Mouse (Mus musculus) liver, adult 2 months (tissue): ENCODE results near the gene Fam107b. TPM values are rescaled to one million over a fixed set of nuclear protein-coding genes. Genes with fewer than 3 reads are reported as not detected.

Experiments
- DNase-seq: peaks from one replicate; pipeline ENCODE4 v3.0.0-alpha.2; 2011; ENCODE audit warnings: low read depth, low spot score; ENCODE audit errors: extremely low read depth
- H3K27ac ChIP-seq: fragments of 200-500 bp; replicated peaks from 2 replicates; pipeline ENCODE4 v1.5.1; 2012; ENCODE audit warnings: low read depth, mild to moderate bottlenecking, control low read depth, inconsistent platforms, low read length; ENCODE audit not compliant: insufficient read depth
- H3K27me3 ChIP-seq: fragments of 200-500 bp; 2 replicates; pipeline ENCODE4 v1.6.1; 2012; ENCODE audit warnings: mild to moderate bottlenecking, moderate library complexity, low read length, inconsistent platforms; ENCODE audit not compliant: control insufficient read depth, insufficient read depth
- H3K36me3 ChIP-seq: fragments of 200-500 bp; 2 replicates; pipeline ENCODE4 v1.6.1; 2012; ENCODE audit warnings: low read length, inconsistent platforms; ENCODE audit not compliant: control insufficient read depth, insufficient read depth
- H3K4me1 ChIP-seq: fragments of 200-500 bp; 2 replicates; pipeline ENCODE4 v1.6.1; 2011; ENCODE audit warnings: low read length; ENCODE audit not compliant: control insufficient read depth, insufficient read depth
- H3K4me3 ChIP-seq: fragments of 200-500 bp; 2 replicates; pipeline ENCODE4 v1.5.1; 2011; ENCODE audit warnings: low read depth, mild to moderate bottlenecking, control low read depth, low read length, moderate library complexity; ENCODE audit not compliant: insufficient read depth
- H3K79me2 ChIP-seq: fragments of 200-500 bp; 2 replicates; pipeline ENCODE4 v1.6.1; 2012; ENCODE audit warnings: inconsistent platforms, mild to moderate bottlenecking, low read length, moderate library complexity; ENCODE audit not compliant: control insufficient read depth, insufficient read depth
- H3K9ac ChIP-seq: fragments of 200-500 bp; 2 replicates; pipeline ENCODE4 v1.6.1; 2012; ENCODE audit warnings: low read depth, mild to moderate bottlenecking, control low read depth, inconsistent platforms, low read length
- CTCF ChIP-seq: fragments of 200-500 bp; IDR thresholded peaks from 2 replicates; pipeline ENCODE4 v1.5.1; 2011; ENCODE audit warnings: low read depth, low read length, control low read depth
- POLR2A ChIP-seq: fragments of 200-500 bp; IDR thresholded peaks from 2 replicates; pipeline ENCODE4 v1.6.1; 2011; ENCODE audit warnings: low read length, control low read depth; ENCODE audit not compliant: insufficient read depth; ENCODE audit errors: extremely low read depth
- whole genome bisulfite sequencing: fragments of 180-500 bp; shearing (Covaris S2); methylation state at CpG from one replicate; pipeline ENCODE4 v1.1.7; 2018; 5-methylcytosine and 5-hydroxymethylcytosine counted together
- polyA plus RNA-seq: library from polyadenylated mRNA; depleted of rRNA; stranded (reverse); fragments of >200 nt; gene quantifications from 2 replicates; pipeline ENCODE4 v1.2.3, GENCODE M21; 2012; rRNA removed
- total RNA-seq: library from RNA; depleted of rRNA; stranded (reverse); fragments of >200 nt; gene quantifications from 2 replicates; pipeline ENCODE4 v1.2.3, GENCODE M21; 2014; rRNA removed

Gene Fam107b
- total and polyA plus RNA-seq, 2 experiments = 13.7 to 68.6 TPM

DNA sequence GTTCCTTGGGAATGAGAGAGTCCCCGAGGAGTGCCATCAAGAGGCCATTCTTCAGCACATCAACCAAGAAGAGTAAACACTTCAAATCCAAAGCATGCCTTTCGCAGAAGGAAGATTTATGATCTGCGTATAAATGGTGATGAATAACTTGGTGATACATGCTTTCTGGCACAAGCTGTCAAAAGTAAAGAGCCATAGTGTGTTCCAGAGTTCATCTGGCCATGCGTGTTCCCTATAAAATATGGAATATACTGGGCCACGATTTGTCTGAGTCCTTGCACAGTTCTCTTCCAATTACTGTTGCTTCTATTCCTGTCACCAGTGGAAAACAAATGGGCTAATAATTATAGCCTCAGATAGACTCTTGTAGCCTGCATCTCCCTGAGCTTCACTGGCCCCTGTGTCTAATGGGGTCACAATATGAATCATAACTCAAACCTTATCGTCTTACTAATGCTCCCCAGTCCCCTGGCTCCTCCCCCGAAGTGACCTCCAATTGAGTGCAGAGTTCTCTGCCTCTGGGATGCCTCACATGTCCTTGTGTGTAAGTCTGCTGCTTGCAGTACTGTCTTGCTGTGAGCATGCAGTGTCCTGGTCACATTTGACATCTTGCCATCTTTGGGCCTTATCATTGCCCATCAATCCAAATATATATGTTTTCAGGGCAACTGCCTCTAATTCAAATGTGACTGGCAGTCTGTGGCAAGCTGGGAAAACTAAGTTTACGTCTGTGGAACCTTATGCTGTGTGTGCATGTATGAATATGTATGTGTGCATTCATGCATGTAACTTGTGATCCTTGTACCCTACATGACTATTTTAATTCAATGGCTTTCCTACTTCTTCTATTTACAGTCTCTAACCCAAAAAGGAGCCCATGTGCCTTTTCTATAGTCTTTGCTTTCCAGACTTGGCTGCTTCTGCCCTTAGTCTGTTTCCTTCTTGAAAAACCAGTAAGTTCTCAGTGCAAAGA, 252.5 kb downstream of the Fam107b start:
- no peak for DNase-seq
- 81% methylated on average over 8 of the region's 8 CpGs for WGBS

More for the DNA sequence above, 252.5 kb downstream of the Fam107b start:
- H3K36me3 ChIP-seq = no peaks in the 10 kb centered on the region
- no peaks in the 10 kb centered on the region for H3K27me3 ChIP-seq
- no peaks in the 10 kb centered on the region for H3K79me2 ChIP-seq
- H3K4me1 ChIP-seq = no peaks in the 10 kb centered on the region
- H3K27ac ChIP-seq = no peak overlapping the region
- no peak overlapping the region for H3K9ac ChIP-seq
- no peak overlapping the region for H3K4me3 ChIP-seq
- no peak for TF ChIP-seq POLR2A
- TF ChIP-seq CTCF = no peak

Other genes starting within 250 kb of the Fam107b start
- 2.6 and 3.4 TPM in 2 replicates for gene Rpp38, start 237.8 kb upstream of the Fam107b start, total RNA-seq
- gene Rpp38, start 237.8 kb upstream of the Fam107b start, polyA plus RNA-seq = 1.9 and 2.3 TPM in 2 replicates
- not detected in 2 replicates for gene Acbd7, start 234.3 kb upstream of the Fam107b start, total RNA-seq
- not detected in 2 replicates for gene Acbd7, start 234.3 kb upstream of the Fam107b start, polyA plus RNA-seq
- not detected in 2 replicates for gene Olah, start 173.3 kb upstream of the Fam107b start, total RNA-seq
- gene Olah, start 173.3 kb upstream of the Fam107b start, polyA plus RNA-seq = not detected in 2 replicates
- gene Meig1, start 147.8 kb upstream of the Fam107b start, total RNA-seq = not detected in 2 replicates
- gene Meig1, start 147.8 kb upstream of the Fam107b start, polyA plus RNA-seq = not detected in 2 replicates
- gene Dclre1c, start 146.4 kb upstream of the Fam107b start, total RNA-seq = 5.6 and 5.8 TPM in 2 replicates
- 1.2 and 1.8 TPM in 2 replicates for gene Dclre1c, start 146.4 kb upstream of the Fam107b start, polyA plus RNA-seq
- 0.27 and 0.46 TPM in 2 replicates for gene Suv39h2, start 95.5 kb upstream of the Fam107b start, total RNA-seq
- gene Suv39h2, start 95.5 kb upstream of the Fam107b start, polyA plus RNA-seq = 0.12 and 0.13 TPM in 2 replicates
- 1.1 and 1.3 TPM in 2 replicates for gene Gm45902, start 57.7 kb upstream of the Fam107b start, total RNA-seq
- 0.45 and 0.61 TPM in 2 replicates for gene Gm45902, start 57.7 kb upstream of the Fam107b start, polyA plus RNA-seq
- 14.9 and 17.4 TPM in 2 replicates for gene Hspa14, start 57.7 kb upstream of the Fam107b start, total RNA-seq
- 9.5 and 12.3 TPM in 2 replicates for gene Hspa14, start 57.7 kb upstream of the Fam107b start, polyA plus RNA-seq
- gene Cdnf, start 57.5 kb upstream of the Fam107b start, total RNA-seq = 0.46 and 0.47 TPM in 2 replicates
- gene Cdnf, start 57.5 kb upstream of the Fam107b start, polyA plus RNA-seq = 0.20 TPM in 1 of 2 replicates, not detected in the other